Mouse (Mus musculus): ENCODE results near the gene Gpbp1. TPM values are rescaled to one million over a fixed set of nuclear protein-coding genes. Genes with fewer than 3 reads are reported as not detected.

Gene Gpbp1
- total RNA-seq, 2 experiments from 2014 or later, result 78.1 to 95.5 TPM

Other genes with a start within 250 kb of the Gpbp1 start
- under 1 TPM in 1 of 2 experiments, not detected in 1; 0.30 TPM for gene Actbl2, start 235.1 kb downstream of the Gpbp1 start, total RNA-seq (2021)
- gene Gm49496, start 59.8 kb upstream of the Gpbp1 start, total RNA-seq (2021), result not detected
- not detected for gene Gm10198, start 102.7 kb upstream of the Gpbp1 start, total RNA-seq (2021)
- gene Mier3, start 190.9 kb upstream of the Gpbp1 start, total RNA-seq (2021), result 10 to 100 TPM; 39.9 to 44.4 TPM